Mouse (Mus musculus): ENCODE results near the gene Rps12-ps3.

Gene Rps12-ps3

GRCm38 (mm10) chr19:59321990-59322389 is at the start of gene Rps12-ps3:
Rps12-ps3 (plus strand) TSS chr19:59322290.
- DNase-seq: no peak

- DNase-seq: no peak
Measured at GRCm38 (mm10) chr19:59273190-59273589, 48.9 kb upstream of the Rps12-ps3 start.

- no peak for DNase-seq
Measured at GRCm38 (mm10) chr19:59276354-59276753, 45.7 kb upstream of the Rps12-ps3 start.

- no peak for DNase-seq
Measured at GRCm38 (mm10) chr19:59280841-59281240, 41.2 kb upstream of the Rps12-ps3 start.

GRCm38 (mm10) chr19:59282001-59282400 is 40.1 kb upstream of the Rps12-ps3 start:
- DNase-seq: no peak

GRCm38 (mm10) chr19:59289042-59289441 is 33.0 kb upstream of the Rps12-ps3 start:
- no peak for DNase-seq

- DNase-seq: no peak
Measured at GRCm38 (mm10) chr19:59289811-59290210, 32.3 kb upstream of the Rps12-ps3 start.

GRCm38 (mm10) chr19:59292183-59292839 is 29.8 kb upstream of the Rps12-ps3 start:
- no peak for DNase-seq

- no peak for DNase-seq
Measured at GRCm38 (mm10) chr19:59315308-59315707, 6.8 kb upstream of the Rps12-ps3 start.

GRCm38 (mm10) chr19:59316571-59316970 is 5.5 kb upstream of the Rps12-ps3 start:
- peak; percentile 9 to 11 for DNase-seq

GRCm38 (mm10) chr19:59330816-59331225 is 8.7 kb downstream of the Rps12-ps3 start:
- no peak for DNase-seq

GRCm38 (mm10) chr19:59336655-59337054 is 14.6 kb downstream of the Rps12-ps3 start:
- no peak for DNase-seq

- no peak for DNase-seq
Measured at GRCm38 (mm10) chr19:59337872-59338681, 16.0 kb downstream of the Rps12-ps3 start.

- DNase-seq: no peak
Measured at GRCm38 (mm10) chr19:59339908-59340307, 17.8 kb downstream of the Rps12-ps3 start.

GRCm38 (mm10) chr19:59342964-59343363 is 20.9 kb downstream of the Rps12-ps3 start:
- DNase-seq: no peak

- DNase-seq: peak; percentile 32 to 41
Measured at GRCm38 (mm10) chr19:59344304-59344711, 22.2 kb downstream of the Rps12-ps3 start.

- peak; percentile 77 to 79 for DNase-seq
Measured at GRCm38 (mm10) chr19:59345081-59345657, 23.1 kb downstream of the Rps12-ps3 start.

- DNase-seq: peak; percentile 89 to 94
Measured at GRCm38 (mm10) chr19:59345658-59346283, 23.7 kb downstream of the Rps12-ps3 start, which contains the start of gene Pdzd8. Pdzd8 (minus strand) TSS chr19:59345780.

- no peak for DNase-seq
Measured at GRCm38 (mm10) chr19:59346325-59346724, 24.2 kb downstream of the Rps12-ps3 start.

GRCm38 (mm10) chr19:59349329-59349960 is 27.4 kb downstream of the Rps12-ps3 start:
- DNase-seq: no peak

- peak; percentile 60 to 61 for DNase-seq
Measured at GRCm38 (mm10) chr19:59350273-59350903, 28.3 kb downstream of the Rps12-ps3 start.
